Mouse (Mus musculus): ENCODE results near the gene Cep68.

Cep68 gene

DNA sequence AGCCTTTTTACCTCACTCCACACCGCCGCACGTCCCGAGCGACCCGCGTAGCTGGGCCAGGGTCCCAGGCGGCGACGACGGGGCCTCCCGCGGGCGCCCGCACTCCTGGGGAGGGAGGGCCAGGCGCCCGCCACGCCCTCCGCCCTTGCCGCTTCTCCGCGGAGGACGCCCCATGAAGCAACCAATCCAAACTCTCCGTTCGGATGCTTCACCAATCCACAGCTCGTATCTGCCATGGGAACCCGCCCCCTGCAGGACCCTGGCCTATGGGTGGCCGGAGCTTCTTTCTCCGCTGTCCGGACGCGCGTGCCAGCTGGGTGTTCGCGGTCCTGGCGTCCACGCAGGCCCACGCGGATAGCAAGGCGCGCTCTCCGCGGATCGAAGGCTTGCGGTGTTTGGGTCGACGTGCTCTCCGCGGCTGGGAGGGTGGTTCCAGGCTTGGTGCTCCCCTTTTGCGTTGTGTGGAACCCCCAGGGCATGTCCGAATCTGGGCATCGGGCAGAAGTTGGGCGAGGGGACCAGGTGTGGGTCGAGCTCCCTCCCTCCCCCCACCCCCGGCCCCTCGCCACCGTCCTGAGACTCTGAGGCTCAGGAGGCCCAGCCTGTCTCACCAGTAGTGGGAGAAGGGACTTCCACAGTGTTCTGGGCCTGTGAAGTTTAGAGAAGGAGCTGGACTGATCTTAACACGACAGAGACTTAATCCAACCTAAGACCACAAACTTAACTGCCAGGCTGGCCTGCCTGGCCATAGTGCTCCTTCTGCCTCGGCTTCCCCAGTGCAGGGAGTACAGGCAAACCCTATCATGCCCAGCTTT is at the start of gene Cep68:
Gene Cep68, minus strand, starts transcription at position 134 of the 815 bp plus-strand sequence.
- peak; percentile 95 for DNase-seq (ENCODE audit: low read depth, low spot score)

DNA sequence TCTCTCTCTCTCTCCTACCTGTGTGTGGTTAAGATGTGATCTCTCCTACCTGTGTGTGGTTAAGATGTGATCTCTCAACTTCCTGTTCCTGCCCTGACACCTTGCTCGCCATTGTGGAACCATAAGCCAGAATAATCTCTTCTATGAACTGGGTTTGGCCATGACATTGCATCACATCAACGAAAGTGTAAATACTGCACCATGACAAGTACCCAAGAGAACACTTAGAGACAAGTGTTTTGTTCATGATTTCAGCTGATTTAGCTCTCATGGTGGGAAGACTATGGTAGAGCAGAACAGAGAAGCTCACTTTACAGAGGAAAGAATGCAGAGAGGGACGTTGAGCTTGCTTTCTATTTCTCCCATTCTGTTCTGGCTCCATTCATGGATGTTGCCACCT is 35.2 kb upstream of the Cep68 start:
- no peak for DNase-seq (ENCODE audit: low read depth, low spot score)

DNA sequence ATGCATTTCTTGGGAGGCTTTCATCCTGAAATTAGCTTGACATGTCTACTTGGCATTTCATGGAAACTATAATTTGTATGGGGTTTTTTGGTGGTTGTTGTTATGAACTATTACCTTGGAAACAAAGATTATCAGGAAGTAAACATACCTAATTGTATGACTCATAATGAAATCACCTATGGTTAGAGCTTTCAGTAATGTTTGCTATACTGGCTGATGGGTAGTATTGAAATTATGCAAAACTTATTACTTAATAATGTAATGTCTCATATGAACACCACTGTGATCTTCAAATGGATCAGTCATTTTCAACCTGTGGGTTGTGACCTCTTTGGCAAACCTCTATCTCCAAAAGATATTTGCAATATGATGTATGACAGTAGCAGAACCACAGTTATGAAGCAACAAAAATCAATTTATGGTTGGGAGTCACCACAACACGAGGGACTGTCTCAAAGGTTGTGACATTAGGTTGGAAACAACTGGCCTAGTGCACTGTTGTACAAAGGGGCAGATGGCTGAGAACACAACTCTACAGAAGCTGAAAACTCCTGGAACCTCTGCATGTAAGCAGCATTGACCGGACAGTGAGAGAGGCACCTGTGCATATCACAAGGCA is 33.5 kb upstream of the Cep68 start:
- no peak for DNase-seq (ENCODE audit: low read depth, low spot score)

DNA sequence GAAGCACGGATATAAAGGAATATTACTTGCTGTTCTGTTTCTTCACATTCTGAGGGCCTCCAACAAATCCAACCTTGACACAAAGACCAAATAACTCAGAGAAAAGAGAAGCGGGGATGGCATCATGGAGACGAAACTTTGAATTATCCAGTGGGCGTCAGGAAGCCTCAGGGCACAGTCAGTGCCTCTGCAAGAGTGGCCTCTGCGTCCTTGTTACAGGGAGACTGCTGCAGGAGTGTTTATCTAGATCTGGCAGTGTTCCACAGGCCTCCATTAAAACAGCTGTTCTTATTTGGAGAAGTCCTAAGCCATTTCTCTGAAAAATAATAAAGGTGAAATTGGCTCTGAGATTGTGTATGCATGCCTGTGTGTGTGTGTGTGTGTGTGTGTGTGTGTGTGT is 31.8 kb upstream of the Cep68 start:
- DNase-seq (ENCODE audit: low read depth, low spot score), result no peak

DNA sequence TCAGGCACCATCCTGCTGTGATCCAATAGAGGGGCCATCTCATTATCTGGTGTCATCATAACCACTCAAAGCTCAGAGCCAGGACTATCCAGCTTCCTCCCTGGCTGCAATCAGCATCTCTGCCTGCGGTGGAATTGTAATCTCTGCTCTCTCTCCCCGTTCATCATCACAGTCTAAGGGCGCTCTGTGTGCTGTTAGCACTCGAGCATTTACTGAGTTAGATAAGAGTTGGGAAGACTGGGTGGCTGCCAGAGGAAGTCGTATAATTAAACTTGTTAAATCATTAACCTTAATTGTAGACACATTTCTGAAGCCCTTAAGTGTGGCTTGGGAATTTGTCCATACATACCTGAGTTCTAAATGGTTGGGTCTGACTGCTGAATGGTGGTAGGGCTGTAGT is 29.5 kb upstream of the Cep68 start:
- no peak for DNase-seq (ENCODE audit: low read depth, low spot score)

DNA sequence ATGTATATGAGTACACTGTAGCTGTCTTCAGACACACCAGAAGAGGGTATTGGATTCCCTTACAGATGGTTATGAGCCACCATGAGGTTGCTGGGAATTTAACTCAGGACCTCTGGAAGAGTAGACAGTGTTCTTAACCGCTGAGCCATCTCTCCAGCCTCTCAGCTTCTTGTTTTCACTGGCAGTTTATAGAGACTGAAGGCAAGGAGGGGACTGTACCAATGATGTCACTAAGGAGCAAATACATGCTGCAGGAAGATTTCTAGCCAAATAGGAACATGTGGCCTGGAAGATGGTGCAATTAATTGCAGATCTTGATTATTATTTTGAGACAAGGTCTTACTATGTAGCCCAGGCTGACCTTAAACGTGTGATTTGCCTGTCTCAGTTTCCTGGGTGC is 27.9 kb upstream of the Cep68 start:
- no peak for DNase-seq (ENCODE audit: low read depth, low spot score)

DNA sequence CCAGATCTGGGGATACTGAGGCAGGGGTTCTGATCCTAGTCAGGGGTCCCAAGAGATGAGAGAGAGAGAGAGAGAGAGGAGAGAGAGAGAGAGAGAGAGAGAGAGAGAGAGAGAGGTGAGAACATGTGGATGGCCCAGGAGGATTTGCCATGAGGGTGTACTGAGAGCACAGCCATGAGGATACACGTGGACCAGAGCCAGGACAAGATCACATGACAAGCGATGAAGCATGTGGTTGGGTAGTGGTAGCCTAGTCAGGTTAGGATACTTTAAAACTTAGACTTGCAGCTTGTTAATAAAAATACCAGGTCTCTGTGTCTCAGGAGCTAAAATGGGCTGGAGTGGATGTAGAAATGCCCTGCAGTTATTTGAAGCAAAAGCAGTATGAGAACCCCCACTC is 26.7 kb upstream of the Cep68 start:
- no peak for DNase-seq (ENCODE audit: low read depth, low spot score)

DNA sequence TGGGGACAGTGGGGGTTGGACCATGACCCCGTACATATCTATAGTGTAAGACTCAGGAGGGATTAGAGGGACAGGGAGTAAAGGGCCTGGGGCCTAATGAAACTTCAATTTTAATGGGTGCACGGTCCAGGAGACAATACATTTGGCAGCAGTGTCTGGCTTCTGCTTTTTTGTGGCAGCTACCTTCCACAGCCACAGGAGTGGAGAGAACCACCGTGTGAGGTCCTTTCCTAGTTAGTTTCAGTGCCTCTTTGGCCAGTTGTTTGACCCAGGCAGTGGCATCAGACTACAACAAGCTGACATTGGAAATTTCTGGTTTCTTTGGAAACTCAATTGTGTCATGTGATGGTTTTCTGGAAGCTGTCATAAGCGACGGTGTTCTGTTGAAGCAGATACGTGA is 20.7 kb upstream of the Cep68 start:
- DNase-seq (ENCODE audit: low read depth, low spot score), result no peak

DNA sequence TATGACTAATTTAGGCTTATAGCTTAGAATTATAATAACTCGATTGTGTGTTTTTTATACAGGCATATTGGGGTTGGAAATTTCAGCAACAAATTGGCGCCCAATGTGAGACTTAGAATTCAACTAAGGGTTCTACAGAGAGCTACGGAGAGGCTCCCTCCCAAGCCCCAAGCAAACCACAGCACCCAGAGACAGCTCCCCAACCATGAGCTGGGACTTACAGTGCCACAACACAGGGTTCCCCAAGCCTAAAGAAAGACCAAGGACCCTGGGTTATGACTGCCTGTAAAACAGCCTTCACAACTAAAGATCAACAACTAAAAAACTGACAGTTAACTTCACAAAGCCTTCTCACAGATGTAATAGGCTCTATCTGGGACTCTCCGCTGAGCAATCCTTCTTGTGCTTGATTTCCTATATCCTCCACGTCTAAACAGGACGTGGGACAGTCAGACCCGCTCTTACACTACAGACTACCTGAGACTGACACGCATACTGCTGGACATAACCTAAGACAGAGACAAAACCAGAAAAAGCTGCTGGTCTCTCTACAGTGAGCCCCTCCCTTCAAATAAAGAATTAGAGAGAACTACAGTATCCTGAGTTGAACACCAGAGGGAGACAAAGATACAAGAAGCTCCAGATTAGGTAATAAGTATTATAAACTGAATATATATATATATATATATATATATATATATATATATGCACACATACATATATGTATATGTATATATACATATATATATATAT is 13.6 kb upstream of the Cep68 start:
- peak; percentile 30 for DNase-seq (ENCODE audit: low read depth, low spot score)

DNA sequence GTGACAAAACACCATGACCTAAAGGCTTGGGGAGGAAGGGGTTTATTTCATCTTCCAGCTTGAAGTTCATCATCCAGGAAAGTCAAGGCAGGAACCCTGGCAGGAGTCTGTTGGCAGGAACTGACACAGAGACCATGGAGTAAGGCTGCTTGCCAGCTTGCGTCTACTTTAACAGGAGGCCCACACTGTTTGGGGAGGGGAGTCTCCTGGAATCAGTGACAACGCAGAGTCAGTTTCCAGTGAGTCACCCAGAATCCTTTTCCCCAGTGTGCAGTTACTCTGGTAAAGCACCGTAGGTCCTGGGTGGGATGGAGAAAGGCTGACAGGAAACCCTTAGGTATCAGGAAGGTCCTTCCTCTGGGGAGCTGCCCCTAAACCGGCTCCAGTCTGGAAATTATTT is 5.6 kb upstream of the Cep68 start:
- DNase-seq (ENCODE audit: low read depth, low spot score), result no peak

DNA sequence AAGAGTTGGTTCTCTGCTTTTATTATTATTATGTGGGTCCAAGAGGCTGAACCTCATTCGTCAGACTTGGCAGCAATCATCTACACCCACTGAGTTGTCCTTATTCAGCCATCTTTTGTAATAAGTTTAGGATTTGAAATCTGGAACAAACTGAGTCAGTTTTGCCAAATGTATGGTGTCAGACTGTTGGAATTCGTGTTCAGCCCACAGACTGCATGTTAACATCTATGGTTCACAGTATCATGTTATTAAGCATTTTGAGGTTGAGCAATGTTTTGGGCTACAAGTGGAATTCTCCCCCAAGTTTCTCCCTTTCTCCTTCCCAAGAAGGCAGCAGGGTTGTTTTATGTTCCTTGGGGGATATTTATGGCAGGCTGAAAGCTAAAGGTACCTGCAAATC is 3.9 kb upstream of the Cep68 start:
- DNase-seq (ENCODE audit: low read depth, low spot score), result no peak

DNA sequence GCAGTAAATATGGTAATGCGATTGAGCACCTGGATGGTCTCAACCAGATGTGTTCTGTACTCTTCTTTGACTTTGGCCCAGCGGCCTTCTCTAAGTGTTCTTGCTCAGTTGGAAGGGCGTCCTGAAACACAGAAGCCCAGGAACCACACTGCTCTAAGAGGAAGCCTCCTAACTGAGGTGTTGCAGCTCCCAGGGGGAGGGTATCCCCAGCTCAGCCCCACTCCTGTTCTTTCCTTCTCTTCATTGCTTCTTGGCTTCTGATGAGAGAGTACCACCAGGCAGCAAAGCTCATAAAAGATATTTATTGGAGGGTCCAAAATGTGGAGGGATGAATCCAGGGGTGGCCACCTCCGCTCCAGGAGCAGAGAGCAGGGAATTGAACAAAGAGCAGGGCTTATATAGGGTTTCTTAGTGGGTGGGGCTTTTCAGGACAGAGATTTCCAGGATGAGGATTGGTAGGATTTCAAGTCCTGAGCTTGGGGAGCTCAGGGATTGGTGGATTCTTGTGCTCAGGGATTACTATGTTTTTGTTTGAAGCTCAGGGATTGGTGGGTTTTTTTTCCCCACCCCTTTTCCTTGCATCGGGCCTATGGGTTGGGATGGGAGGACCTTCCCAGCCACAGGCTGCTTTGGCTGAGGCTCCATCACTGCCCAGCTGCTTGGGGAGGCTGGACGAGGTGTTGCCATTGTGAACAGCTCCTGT is 1.4 kb upstream of the Cep68 start:
- DNase-seq (ENCODE audit: low read depth, low spot score), result no peak

DNA sequence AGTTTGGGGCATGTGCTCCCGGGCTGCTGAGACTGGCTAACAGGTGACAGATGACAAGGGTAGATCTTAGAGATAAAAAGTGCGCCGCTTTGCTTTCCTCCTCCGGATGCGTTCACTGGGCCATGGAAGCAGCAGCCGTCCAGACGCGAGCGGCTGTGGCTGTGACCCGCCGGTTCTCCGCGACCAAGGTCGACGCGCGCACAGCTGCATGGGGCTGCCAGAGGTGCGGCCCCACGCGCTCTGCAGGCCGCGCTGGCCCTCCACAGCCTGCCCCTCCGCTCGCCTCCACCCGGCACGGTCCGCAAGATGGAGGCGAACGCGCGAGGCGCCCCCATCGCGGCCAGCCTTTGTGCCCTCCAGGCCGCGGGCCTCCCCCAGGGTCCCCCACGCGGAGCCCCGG is 389 bp downstream of the Cep68 start:
- no peak for DNase-seq (ENCODE audit: low read depth, low spot score)

DNA sequence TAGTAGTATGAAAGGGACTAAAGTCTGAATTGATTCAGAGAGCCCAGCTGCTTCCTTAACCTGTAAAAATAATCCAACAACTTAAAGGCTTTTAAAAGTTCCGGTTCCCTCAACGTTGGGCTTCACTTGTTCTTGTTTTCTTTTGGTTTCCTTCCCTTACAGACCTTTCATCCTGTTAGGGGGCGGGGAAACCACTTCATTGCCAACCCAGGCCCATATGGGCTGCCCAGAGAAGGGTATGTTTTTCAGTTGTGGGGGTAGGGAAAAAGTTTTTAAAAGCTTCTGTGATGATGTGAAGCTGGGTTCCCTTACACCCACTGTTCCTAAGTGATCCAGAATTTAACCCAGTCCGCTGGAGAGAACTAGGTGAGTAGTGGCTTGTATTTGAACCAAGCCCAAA is 952 bp downstream of the Cep68 start:
- DNase-seq (ENCODE audit: low read depth, low spot score), result no peak

DNA sequence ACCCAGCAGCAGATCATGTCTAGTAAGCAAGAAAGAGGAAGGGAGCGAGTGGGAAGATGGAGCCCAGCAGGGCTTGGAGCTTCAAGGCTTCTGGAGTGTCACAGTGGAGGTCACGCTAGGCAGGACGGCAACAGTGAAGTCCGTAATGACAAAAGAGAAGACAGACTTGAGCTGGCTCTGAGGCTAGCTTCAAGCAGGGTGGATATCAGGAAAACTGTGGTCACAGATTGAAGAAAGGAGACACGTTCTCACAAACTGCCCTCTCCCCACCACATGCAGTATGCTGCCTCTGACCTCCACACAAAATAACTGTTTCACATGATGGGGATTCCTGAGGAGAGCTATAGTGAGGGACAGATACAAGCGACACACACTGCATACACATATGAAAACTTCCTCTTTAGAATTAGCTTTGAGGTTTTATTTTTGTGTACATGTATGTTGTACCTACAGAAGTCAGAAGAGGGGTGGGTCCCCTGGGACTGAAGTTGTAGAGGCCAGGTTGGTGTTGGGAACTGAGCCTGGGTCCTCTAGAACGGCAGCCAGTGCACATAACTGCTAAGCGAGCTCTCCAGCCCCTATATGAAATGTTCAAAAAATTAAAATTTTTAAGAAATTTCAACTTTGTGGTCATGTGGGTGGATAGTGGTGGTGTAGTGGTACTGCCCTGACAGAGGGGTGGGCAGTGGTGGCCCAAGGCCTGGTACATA is 1.9 kb downstream of the Cep68 start:
- DNase-seq (ENCODE audit: low read depth, low spot score), result no peak

DNA sequence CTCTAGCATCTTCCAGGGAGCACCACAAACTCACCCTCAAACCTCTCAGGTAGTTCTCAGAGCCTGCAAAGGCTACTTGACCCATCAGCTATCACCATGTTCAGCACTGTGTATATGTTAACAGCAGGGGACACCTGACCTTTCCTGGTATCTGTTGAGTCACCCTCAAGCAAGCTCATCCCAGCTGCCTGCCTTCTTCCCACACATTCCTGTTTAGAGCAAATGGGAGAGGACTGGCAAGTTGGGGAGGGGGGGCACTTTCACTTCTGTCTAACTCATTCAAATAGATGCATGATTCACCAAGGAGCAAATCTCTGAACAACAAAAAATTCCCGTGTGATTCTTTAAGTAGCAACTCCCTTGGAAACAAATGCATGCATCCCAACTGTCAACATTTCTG is 2.6 kb downstream of the Cep68 start:
- no peak for DNase-seq (ENCODE audit: low read depth, low spot score)

DNA sequence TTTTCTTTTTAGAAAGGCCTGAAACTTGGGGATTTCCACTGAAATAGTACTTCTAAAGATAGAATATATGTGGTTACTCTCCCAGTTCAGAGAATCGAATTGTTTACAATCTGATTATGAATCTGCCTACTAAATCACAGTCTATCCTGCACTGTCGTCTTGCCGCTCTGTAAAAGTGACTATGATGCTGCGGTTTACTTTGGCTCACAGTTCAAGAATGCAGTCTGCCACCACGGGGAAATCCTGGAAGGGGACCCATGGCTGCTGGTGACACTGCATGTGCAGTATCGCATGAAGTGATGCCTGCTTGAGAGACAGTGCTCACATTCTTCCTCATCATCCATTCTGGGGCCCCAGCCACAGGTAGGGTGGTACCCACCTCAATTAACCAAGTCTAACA is 3.9 kb downstream of the Cep68 start:
- DNase-seq (ENCODE audit: low read depth, low spot score), result no peak

DNA sequence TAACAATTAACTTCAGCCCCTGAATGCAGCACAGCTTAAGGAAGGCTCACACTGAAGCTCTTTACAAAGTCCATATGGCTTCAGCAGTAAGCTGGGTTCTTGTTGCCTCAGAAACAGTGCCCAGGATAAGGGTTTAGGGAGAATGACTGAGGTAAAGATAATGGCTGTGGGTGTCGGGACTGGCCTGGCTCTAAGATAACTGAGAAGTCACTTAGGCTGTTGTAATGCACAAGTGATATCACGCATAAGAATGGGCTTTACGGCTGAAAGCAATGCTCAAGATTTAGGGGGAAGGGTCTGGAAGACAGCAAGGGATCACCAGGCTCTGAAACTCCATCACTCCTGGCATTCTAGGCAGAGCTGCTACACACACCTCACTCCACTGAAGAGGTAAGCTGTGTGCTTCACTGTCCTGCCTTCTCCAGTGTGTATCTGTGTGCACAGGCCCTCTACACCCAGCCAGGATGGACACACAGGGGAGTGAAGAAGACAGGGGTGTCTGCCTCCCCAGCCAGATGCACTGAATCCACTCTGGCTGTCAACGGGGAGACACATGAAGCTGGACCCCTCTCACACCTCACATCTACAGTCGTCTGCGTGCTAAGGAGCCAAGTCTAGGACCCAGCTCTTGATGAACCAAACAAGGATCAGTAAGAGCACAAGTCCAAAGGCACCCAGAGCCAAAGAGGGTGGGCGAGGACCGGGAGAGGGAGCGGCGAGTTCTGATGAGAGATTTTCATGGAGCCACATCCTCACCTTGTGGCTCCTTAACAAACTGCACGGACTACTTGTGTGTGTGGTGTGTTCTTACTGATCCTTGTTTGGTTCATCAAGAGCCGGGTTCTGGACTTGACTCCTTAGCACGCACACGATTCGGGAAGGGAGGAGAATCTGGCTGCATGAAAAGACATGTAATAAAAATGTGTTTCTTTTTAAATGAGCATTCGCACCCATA is 4.6 kb downstream of the Cep68 start:
- DNase-seq (ENCODE audit: low read depth, low spot score), result no peak

DNA sequence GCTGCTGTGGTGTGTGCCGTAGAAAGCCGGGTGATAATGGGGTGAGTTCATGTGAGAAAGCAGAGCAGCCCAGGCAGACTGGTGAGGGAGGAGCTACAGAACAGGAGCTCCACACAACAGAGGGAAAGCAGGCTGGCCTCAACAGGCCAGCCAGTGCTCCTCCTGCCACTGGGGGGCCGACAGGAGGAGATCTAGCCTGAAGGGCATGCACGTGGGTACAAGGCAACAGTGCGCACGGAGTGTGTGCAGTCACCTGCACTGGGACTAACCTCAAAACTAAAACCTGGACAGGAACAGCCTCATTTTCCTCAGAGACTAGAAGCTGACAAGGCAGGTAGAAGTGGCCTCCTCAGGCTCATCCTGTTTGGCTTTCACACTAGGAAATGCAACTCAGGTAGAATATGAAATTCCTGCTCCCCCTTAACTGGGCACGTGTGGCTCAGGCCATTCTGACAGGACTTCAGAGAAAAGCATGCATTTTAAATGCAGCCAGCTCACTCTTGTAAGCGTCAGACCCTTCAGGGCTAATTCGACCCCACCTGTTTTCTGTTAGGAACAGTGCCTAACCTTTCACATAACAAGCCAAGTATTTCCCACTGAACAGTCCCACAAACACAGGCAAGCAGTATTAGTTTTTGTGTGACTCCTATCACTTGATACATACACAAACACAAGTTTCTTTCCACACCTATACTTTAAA is 5.9 kb downstream of the Cep68 start:
- no peak for DNase-seq (ENCODE audit: low read depth, low spot score)
